Mouse (Mus musculus) heart, postnatal 0 days (tissue): Measurements from ENCODE around the gene Cgref1. TPM values are rescaled to one million over a fixed set of nuclear protein-coding genes. Genes with fewer than 3 reads are reported as not detected.

Experiments used
- ATAC-seq: fragments of 200-750 bp; cut with Nextera tagmentation; 2 replicates; pipeline ENCODE4 v1.8.0; 2017; ENCODE audit warnings: low read depth, moderate number of reproducible peaks, moderate library complexity; ENCODE audit not compliant: insufficient read depth
- DNase-seq: peaks from one replicate; pipeline ENCODE4 v3.0.0-alpha.2; 2016; ENCODE audit warnings: low spot score
- H3K27ac ChIP-seq: fragments of 300-500 bp; sonication (generic); 2 replicates; pipeline ENCODE4 v1.5.1; 2014; ENCODE audit warnings: low read depth, mild to moderate bottlenecking
- H3K27me3 ChIP-seq: fragments of 300-500 bp; sonication (generic); 2 replicates; pipeline ENCODE4 v1.6.1; 2014; ENCODE audit warnings: low read length, mixed read lengths; ENCODE audit not compliant: control insufficient read depth, insufficient read depth
- H3K36me3 ChIP-seq: fragments of 300-500 bp; sonication (generic); replicated peaks from 2 replicates; pipeline ENCODE4 v1.6.1; 2014; ENCODE audit warnings: low read length, mixed read lengths; ENCODE audit not compliant: control insufficient read depth, insufficient read depth
- H3K4me1 ChIP-seq: fragments of 300-500 bp; sonication (generic); 2 replicates; pipeline ENCODE4 v1.6.1; 2014; ENCODE audit warnings: antibody characterized with exemption; ENCODE audit not compliant: control insufficient read depth, insufficient read depth
- H3K4me2 ChIP-seq: fragments of 300-500 bp; sonication (generic); 2 replicates; pipeline ENCODE4 v1.6.1; 2014; ENCODE audit warnings: low read depth, mild to moderate bottlenecking, low read length, moderate library complexity
- H3K4me3 ChIP-seq: fragments of 300-500 bp; sonication (generic); 2 replicates; pipeline ENCODE4 v1.5.1; 2014; ENCODE audit warnings: low read depth, low read length
- H3K9ac ChIP-seq: fragments of 300-500 bp; sonication (generic); replicated peaks from 2 replicates; pipeline ENCODE4 v1.6.1; 2014; ENCODE audit warnings: low read depth, low read length, mixed read lengths
- H3K9me3 ChIP-seq: fragments of 300-500 bp; sonication (generic); replicated peaks from 2 replicates; pipeline ENCODE4 v1.6.1; 2016; ENCODE audit warnings: low read length; ENCODE audit not compliant: control insufficient read depth
- CTCF ChIP-seq: IDR thresholded peaks from 2 replicates; pipeline ENCODE4 v1.5.1; 2016; ENCODE audit warnings: antibody characterized with exemption, control low read depth, low read depth
- EP300 ChIP-seq: IDR thresholded peaks from 2 replicates; pipeline ENCODE4 v1.6.1; 2016; ENCODE audit warnings: antibody characterized with exemption, low read depth
- WGBS: fragments of 180-500 bp; shearing (Covaris S2); extraction: QIAGEN DNeasy Blood & Tissue Kit; methylation state at CpG from one replicate; pipeline ENCODE4 v1.1.7; 2014; 5-methylcytosine and 5-hydroxymethylcytosine counted together
- polyA plus RNA-seq: library from polyadenylated mRNA; unstranded; fragments of >200 nt; fragmentation: Nextera tagmentation; extraction: Ambion mirVana; gene quantifications from 2 replicates; pipeline ENCODE4 v1.2.1, GENCODE M21; 2015
- total RNA-seq: library from RNA; depleted of rRNA; stranded (reverse); fragments of >200 nt; gene quantifications from 2 replicates; pipeline ENCODE4 v1.2.3, GENCODE M21; 2014; ENCODE audit warnings: low replicate concordance

Gene Cgref1
- total and polyA plus RNA-seq, 2 experiments from 2014 or later = 1.1 to 3.0 TPM

DNA sequence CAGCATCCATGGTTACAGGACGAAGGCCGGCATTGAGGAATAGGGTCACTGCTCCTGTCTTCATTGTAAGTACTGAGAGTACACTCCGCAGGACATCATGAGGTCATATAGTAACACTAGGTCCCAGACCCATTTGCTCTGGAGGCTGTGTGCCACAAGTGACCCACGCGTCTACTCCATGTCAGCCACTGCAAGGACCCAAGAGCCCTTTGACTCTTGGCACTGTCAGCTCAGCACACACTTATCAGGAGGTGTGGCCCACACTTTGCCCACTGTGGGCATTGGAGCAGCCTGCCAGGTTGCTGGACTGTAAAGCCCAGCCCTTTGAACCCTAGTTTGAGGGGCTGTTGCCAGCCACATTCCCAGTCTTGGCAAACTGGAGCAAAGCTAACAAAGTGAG, 20.2 kb downstream of the Cgref1 start:
- no peak overlapping the region for H3K27ac ChIP-seq
- TF ChIP-seq CTCF = no peak
- no peak overlapping the region for H3K9ac ChIP-seq
- H3K9me3 ChIP-seq = no peaks in the 10 kb centered on the region
- H3K27me3 ChIP-seq = no peaks in the 10 kb centered on the region
- H3K4me3 ChIP-seq = no peak overlapping the region
- 90% methylated on average over 5 of the region's 5 CpGs for WGBS
- H3K4me2 ChIP-seq = no peak overlapping the region
- H3K4me1 ChIP-seq = peaks cover 6% of the 10 kb centered on the region; the same call in 1 of the 2 replicates
- H3K36me3 ChIP-seq = no peaks in the 10 kb centered on the region; the same call in 1 of the 2 replicates
- no peak for ATAC-seq
- no peak for DNase-seq

DNA sequence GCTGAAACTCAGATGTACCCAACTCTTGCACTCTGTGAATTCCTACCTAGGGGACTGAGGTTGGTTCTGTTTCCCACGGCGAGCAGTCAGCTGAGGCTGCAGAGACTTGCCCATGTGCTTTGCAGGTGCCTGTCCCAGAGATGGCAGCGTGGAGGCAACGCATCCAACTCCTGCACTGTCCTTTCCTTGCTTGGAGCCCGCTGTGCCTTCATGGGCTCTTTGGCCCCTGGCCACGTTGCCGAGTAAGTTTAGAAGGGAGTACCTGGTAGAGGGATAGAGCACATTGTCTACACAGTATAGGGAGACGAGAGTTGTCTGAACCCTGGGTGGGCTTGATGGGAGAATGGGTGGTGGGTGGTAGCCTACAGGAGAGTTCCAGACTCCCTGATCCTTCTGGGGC, 20.8 kb downstream of the Cgref1 start:
- WGBS = 81% methylated on average over 8 of the region's 8 CpGs
- no peak for ATAC-seq
- Histone ChIP-seq H3K4me2 (no peak overlapping the region), H3K27me3 (no peaks in the 10 kb centered on the region), H3K4me3 (no peak overlapping the region), H3K9me3 (no peaks in the 10 kb centered on the region), H3K36me3 (no peaks in the 10 kb centered on the region; the same call in 1 of the 2 replicates), H3K4me1 (peaks cover 6% of the 10 kb centered on the region; the same call in 1 of the 2 replicates), H3K27ac (no peak overlapping the region), H3K9ac (no peak overlapping the region)
- TF ChIP-seq EP300 = no peak
- TF ChIP-seq CTCF = no peak
- DNase-seq = no peak

DNA sequence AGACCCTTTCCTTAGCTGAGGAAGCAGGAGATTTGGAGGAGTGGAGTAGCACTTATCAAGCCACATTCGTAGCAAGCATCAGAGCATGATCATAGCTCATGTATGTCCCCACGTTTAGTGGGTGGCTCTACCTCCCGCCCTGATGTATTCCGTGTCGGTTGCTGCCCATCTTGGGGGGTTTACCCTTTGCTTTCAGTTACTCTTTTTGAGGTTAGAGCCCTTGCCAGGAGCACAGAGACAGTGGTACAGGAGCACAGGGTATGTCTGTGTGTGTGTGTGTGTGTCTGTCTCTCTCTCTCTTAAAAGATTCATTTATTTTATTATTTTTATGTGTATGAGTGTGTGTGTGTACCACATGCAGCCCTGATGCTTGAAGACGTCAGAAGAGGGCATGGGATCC, 22.3 kb downstream of the Cgref1 start:
- no peaks in the 10 kb centered on the region for H3K9me3 ChIP-seq
- H3K36me3 ChIP-seq = peaks cover 10% of the 10 kb centered on the region; the same call in 1 of the 2 replicates
- H3K9ac ChIP-seq = no peak overlapping the region
- no peaks in the 10 kb centered on the region for H3K27me3 ChIP-seq
- ATAC-seq (no peak), DNase-seq (no peak)
- H3K4me3 ChIP-seq = no peak overlapping the region
- TF ChIP-seq EP300 = no peak
- TF ChIP-seq CTCF = no peak
- H3K4me2 ChIP-seq = no peak overlapping the region
- 78% methylated on average over 6 of the region's 6 CpGs for WGBS
- H3K27ac ChIP-seq = no peak overlapping the region
- peaks cover 6% of the 10 kb centered on the region; the same call in 1 of the 2 replicates for H3K4me1 ChIP-seq

DNA sequence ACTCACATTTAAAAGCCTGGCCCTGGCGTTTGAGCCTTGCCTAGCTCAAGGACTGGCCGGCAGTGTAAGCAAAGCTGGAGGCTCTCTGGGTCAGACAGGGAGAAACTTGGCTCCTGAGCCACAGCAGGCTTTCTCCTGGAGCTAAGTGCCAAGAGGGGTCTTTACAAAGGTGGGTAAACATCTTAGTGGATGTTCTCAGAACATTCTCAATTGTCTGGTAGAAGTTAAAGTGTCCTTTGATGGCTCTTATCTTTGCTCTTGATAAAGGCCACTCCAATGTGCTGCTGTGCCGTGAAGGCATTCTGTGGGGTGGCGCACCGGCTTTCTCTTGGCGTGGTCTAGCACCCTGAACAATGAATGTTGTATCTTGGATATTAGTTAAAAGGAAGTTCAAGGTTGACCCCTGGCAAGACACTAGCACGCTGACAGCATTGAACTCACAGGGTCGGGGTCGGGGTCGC, 22.8 kb downstream of the Cgref1 start:
- H3K36me3 ChIP-seq = peaks cover 14% of the 10 kb centered on the region; the same call in 1 of the 2 replicates
- H3K9ac ChIP-seq = no peak overlapping the region
- no peaks in the 10 kb centered on the region for H3K9me3 ChIP-seq
- 43% methylated on average over 10 of the region's 10 CpGs for WGBS
- H3K27ac ChIP-seq = no peak overlapping the region
- peaks cover 6% of the 10 kb centered on the region; the same call in 1 of the 2 replicates for H3K4me1 ChIP-seq
- H3K4me3 ChIP-seq = peak overlapping the region; percentile 65
- no peak for ATAC-seq
- no peak for DNase-seq
- H3K4me2 ChIP-seq = peak overlapping the region; percentile 78
- no peaks in the 10 kb centered on the region for H3K27me3 ChIP-seq
- TF ChIP-seq CTCF (no peak), EP300 (no peak)

DNA sequence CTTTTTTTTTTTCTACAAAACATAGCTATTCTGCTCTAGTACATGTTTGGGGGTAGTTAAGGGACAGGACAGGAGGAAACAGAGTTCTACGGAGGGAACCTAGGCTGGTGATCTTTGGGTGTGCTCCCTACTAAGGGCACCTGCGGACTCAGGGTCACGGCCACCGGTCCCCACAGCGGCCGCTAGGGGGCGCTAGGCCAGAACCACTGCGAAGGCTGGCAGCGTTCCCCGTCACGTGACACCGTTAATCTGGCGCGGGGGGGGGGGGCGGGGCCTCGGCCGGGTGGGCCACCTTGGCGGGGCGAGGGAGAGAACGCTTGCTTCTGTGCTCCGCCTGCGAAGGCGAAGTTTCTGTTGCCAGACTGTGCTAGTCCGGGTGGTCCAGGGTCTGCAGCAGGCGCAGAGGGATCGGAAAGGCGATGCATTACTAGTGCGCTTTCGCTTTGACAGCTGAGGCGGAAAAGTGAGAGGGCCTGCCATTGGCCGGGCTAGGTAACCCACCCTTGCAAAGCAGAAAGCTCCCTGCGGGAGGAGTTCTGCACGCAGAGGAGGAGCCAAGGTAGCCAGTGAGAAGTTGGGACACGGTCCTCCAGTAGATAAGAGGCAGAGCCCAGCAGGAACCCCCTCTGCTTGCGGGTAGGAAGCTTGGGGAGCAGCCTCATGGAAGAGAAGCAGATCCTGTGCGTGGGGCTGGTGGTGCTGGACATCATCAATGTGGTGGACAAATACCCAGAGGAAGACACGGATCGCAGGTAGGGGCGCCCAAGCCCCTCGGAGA, 23.9 kb downstream of the Cgref1 start, which contains the start of gene Khk:
Khk (plus strand) TSS at position 176 of the 778 bp plus-strand sequence.
- no peaks in the 10 kb centered on the region for H3K27me3 ChIP-seq
- peak within 1 kb of the TSS; percentile 65 for H3K4me3 ChIP-seq
- H3K4me1 ChIP-seq = peaks cover 15% of the 10 kb centered on the region; the same call in 1 of the 2 replicates
- peak within 1 kb of the TSS; percentile 49 for H3K9ac ChIP-seq
- 1% methylated on average over 38 of the region's 40 CpGs for WGBS
- no peaks in the 10 kb centered on the region for H3K9me3 ChIP-seq
- peak; percentile 87 for DNase-seq
- peak within 1 kb of the TSS; percentile 82 for H3K27ac ChIP-seq
- peak within 1 kb of the TSS; percentile 78 for H3K4me2 ChIP-seq
- TF ChIP-seq EP300 = no peak
- peak; percentile 88 for TF ChIP-seq CTCF
- H3K36me3 ChIP-seq = peaks cover 20% of the 10 kb centered on the region; the same call in 1 of the 2 replicates
- peak; percentile 85 for ATAC-seq
